Mouse (Mus musculus) E14TG2a.4 (cell line): ENCODE results near the gene Dmbt1.
"Not testable (repeated sequence)": the region's sequence is repeated elsewhere in the genome, so short reads cannot be mapped to it uniquely, and the experiment has no call there.

Source experiments
- H3K27me3 ChIP-seq: 2 replicates; pipeline ENCODE4 v1.6.1; 2014; ENCODE audit warnings: low read length, control low read depth; ENCODE audit not compliant: insufficient read depth
- H3K36me3 ChIP-seq: 2 replicates; pipeline ENCODE4 v1.6.1; 2014; ENCODE audit warnings: low read length, control low read depth; ENCODE audit not compliant: insufficient read depth
- H3K4me1 ChIP-seq: replicated peaks from 2 replicates; pipeline ENCODE4 v1.6.1; 2014; ENCODE audit warnings: low read depth, low read length, control low read depth
- H3K4me3 ChIP-seq: replicated peaks from 2 replicates; pipeline ENCODE4 v1.5.1; 2014; ENCODE audit warnings: mild to moderate bottlenecking, low read length
- H3K9me3 ChIP-seq: 2 replicates; pipeline ENCODE4 v1.6.1; 2014; ENCODE audit warnings: low read length, control low read depth
- CTCF ChIP-seq: conservative IDR thresholded peaks from 2 replicates; pipeline ENCODE4 v1.5.1; 2014; ENCODE audit warnings: low read length
- NANOG ChIP-seq: IDR thresholded peaks from 2 replicates; pipeline ENCODE4 v1.6.1; 2014; ENCODE audit warnings: borderline replicate concordance, low read length, mixed read lengths
- POU5F1 ChIP-seq: IDR thresholded peaks from 2 replicates; pipeline ENCODE4 v1.6.1; 2014; ENCODE audit warnings: low read length, borderline replicate concordance

Gene Dmbt1

GRCm38 (mm10) chr7:131062541-131062940, 30.7 kb downstream of the Dmbt1 start:
- Histone ChIP-seq H3K9me3 (no peaks in the 10 kb centered on the region), H3K36me3 (no peaks in the 10 kb centered on the region), H3K4me3 (no peak overlapping the region), H3K4me1 (no peaks in the 10 kb centered on the region), H3K27me3 (no peaks in the 10 kb centered on the region)
- TF ChIP-seq NANOG (no peak), POU5F1 (no peak), CTCF (peak; percentile 17; the same call in 1 of the 2 replicates)

GRCm38 (mm10) chr7:131068191-131068590, 36.3 kb downstream of the Dmbt1 start:
- not testable (repeated sequence) for H3K27me3 ChIP-seq, H3K4me3 ChIP-seq, H3K4me1 ChIP-seq, H3K9me3 ChIP-seq, H3K36me3 ChIP-seq
- peak; percentile 34 for TF ChIP-seq CTCF

GRCm38 (mm10) chr7:131073476-131073875, 41.6 kb downstream of the Dmbt1 start:
- not testable (repeated sequence) for H3K36me3 ChIP-seq, H3K4me3 ChIP-seq, H3K27me3 ChIP-seq, H3K4me1 ChIP-seq, H3K9me3 ChIP-seq

- H3K4me1 ChIP-seq, H3K27me3 ChIP-seq, H3K36me3 ChIP-seq, H3K4me3 ChIP-seq, H3K9me3 ChIP-seq: not testable (repeated sequence)
Measured at GRCm38 (mm10) chr7:131074098-131074497, 42.2 kb downstream of the Dmbt1 start.

- Histone ChIP-seq H3K27me3 (no peaks in the 10 kb centered on the region), H3K4me3 (no peak overlapping the region), H3K36me3 (no peaks in the 10 kb centered on the region), H3K9me3 (no peaks in the 10 kb centered on the region), H3K4me1 (no peaks in the 10 kb centered on the region)
- TF ChIP-seq POU5F1 = no peak
- no peak for TF ChIP-seq NANOG
- TF ChIP-seq CTCF = peak; percentile 38
Measured at GRCm38 (mm10) chr7:131075956-131076355, 44.1 kb downstream of the Dmbt1 start.

- not testable (repeated sequence) for H3K27me3 ChIP-seq, H3K4me3 ChIP-seq, H3K4me1 ChIP-seq, H3K9me3 ChIP-seq, H3K36me3 ChIP-seq
Measured at GRCm38 (mm10) chr7:131082403-131082802, 50.5 kb downstream of the Dmbt1 start.

- H3K9me3 ChIP-seq = peaks cover 10% of the 10 kb centered on the region
- no peaks in the 10 kb centered on the region for H3K4me1 ChIP-seq
- no peaks in the 10 kb centered on the region for H3K27me3 ChIP-seq
- no peak for TF ChIP-seq POU5F1
- TF ChIP-seq CTCF = peak; percentile 83
- H3K36me3 ChIP-seq = no peaks in the 10 kb centered on the region
- no peak overlapping the region for H3K4me3 ChIP-seq
Measured at GRCm38 (mm10) chr7:131112486-131112885, 80.6 kb downstream of the Dmbt1 start.

GRCm38 (mm10) chr7:131113676-131114075, 81.8 kb downstream of the Dmbt1 start:
- no peaks in the 10 kb centered on the region for H3K9me3 ChIP-seq
- H3K36me3 ChIP-seq = no peaks in the 10 kb centered on the region
- no peak overlapping the region for H3K4me3 ChIP-seq
- H3K27me3 ChIP-seq = no peaks in the 10 kb centered on the region
- H3K4me1 ChIP-seq = no peaks in the 10 kb centered on the region
- TF ChIP-seq CTCF = no peak
- no peak for TF ChIP-seq POU5F1
- no peak for TF ChIP-seq NANOG

GRCm38 (mm10) chr7:131114434-131114833, 82.6 kb downstream of the Dmbt1 start:
- TF ChIP-seq CTCF = no peak
- no peak for TF ChIP-seq POU5F1
- TF ChIP-seq NANOG = no peak
- H3K9me3 ChIP-seq = no peaks in the 10 kb centered on the region
- H3K4me1 ChIP-seq = no peaks in the 10 kb centered on the region
- H3K27me3 ChIP-seq = no peaks in the 10 kb centered on the region
- no peaks in the 10 kb centered on the region for H3K36me3 ChIP-seq
- H3K4me3 ChIP-seq = no peak overlapping the region

- Histone ChIP-seq H3K27me3 (no peaks in the 10 kb centered on the region), H3K4me1 (no peaks in the 10 kb centered on the region), H3K36me3 (no peaks in the 10 kb centered on the region), H3K9me3 (peaks cover 20% of the 10 kb centered on the region), H3K4me3 (no peak overlapping the region)
- no peak for TF ChIP-seq CTCF
- no peak for TF ChIP-seq POU5F1
- no peak for TF ChIP-seq NANOG
Measured at GRCm38 (mm10) chr7:131122210-131122807, 90.5 kb downstream of the Dmbt1 start.
